Mouse (Mus musculus) lung, adult 2 months (tissue): ENCODE results near the gene Rdx. TPM values are rescaled to one million over a fixed set of nuclear protein-coding genes. Genes with fewer than 3 reads are reported as not detected.
A peak's percentile ranks its signal among the peaks of the same experiment; 100 is the strongest.
"Not testable (repeated sequence)": the region's sequence is repeated elsewhere in the genome, so short reads cannot be mapped to it uniquely, and the experiment has no call there.

Experiments
- DNase-seq: peaks from one replicate; pipeline ENCODE4 v3.0.0; 2022
- H3K4me1 ChIP-seq: fragments of 200-500 bp; 2 replicates; pipeline ENCODE4 v1.6.1; 2011; ENCODE audit warnings: low read length; ENCODE audit not compliant: control insufficient read depth, insufficient read depth
- H3K4me3 ChIP-seq: fragments of 200-500 bp; replicated peaks from 2 replicates; pipeline ENCODE3; 2011; ENCODE audit warnings: low read depth, mild to moderate bottlenecking, control low read depth, low read length; ENCODE audit errors: extremely low read depth
- CTCF ChIP-seq: fragments of 200-500 bp; IDR thresholded peaks from 2 replicates; pipeline ENCODE4 v1.5.1; 2011; ENCODE audit warnings: mild to moderate bottlenecking, low read length, control low read depth; ENCODE audit not compliant: insufficient read depth
- POLR2A ChIP-seq: fragments of 200-500 bp; IDR thresholded peaks from 2 replicates; pipeline ENCODE4 v1.6.1; 2011; ENCODE audit warnings: low read depth, mild to moderate bottlenecking, control low read depth, low read length, borderline replicate concordance; ENCODE audit errors: extremely low read depth
- WGBS: fragments of 180-500 bp; shearing (Covaris S2); methylation state at CpG from one replicate; pipeline ENCODE4 v1.1.7; 2018; 5-methylcytosine and 5-hydroxymethylcytosine counted together
- polyA plus RNA-seq: library from polyadenylated mRNA; depleted of rRNA; stranded (reverse); fragments of >200 nt; gene quantifications from 2 replicates; pipeline ENCODE4 v1.2.3, GENCODE M21; 2012

Gene Rdx
- polyA plus RNA-seq, 1 experiment = 41.7 TPM

DNA sequence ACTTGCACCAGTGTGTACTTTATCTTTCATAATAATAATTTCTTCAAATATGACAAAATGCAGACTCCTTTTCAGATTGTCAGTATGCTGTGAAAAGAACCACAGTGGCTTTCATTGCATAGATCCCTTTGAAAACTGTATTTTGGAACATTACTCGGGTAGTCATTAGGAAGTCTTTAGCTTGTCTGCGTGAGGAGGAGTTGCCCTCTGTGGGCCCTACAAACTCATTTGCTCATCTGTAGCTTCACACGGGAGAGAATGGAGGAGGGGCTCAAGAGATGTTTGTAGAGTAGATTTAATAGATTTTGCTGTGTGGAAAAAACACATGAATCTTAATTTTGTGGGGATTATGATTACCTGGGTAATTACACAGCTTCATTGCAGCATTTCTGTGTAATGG is 2.6 kb downstream of the Rdx start:
- no peak for DNase-seq
- WGBS = 1% methylated on average over 3 of the region's 3 CpGs
- H3K4me3 ChIP-seq = peak overlapping the region; percentile 96
- TF ChIP-seq CTCF (no peak), POLR2A (no peak)
- peaks cover 14% of the 10 kb centered on the region for H3K4me1 ChIP-seq

DNA sequence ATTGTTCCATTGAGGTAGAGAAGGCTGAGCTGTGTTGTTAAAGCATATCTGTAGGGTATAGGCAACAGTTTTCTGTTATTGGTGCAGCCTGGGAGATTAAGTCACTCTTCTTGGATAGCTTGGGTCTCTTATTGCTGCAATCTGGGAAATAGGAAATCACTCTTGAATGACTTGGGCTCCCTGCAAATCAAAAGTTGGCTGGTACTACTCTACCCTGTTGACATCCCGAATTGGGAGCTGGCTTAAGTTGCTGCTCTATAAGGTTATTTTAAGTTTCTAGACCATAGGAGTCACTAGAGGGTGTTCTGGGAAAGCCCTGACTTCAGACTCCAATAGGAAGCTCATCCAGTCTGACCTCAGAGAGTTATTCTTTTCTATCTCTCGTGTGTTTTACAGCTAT is 3.4 kb downstream of the Rdx start:
- H3K4me3 ChIP-seq = peak overlapping the region; percentile 28

DNA sequence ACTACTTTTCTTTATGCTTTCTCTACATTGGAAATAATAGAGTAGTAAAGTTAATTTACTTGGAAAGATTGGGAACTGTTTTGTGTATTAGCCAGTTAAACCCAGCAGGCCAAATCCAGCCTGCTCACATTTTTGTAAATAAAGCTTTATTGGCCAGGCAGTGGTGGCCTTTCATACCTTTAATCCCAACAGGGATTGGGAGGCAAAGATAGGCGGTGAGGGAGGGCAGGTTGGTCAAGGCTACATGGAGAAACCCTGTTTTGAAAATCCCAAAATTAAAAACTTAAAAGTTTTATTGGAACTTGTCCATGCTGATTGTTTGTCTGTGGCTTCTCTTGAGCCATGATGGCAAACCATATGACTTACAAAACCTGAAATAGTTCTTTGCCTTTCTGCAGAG is 5.2 kb downstream of the Rdx start:
- Histone ChIP-seq H3K4me3 (no peak overlapping the region), H3K4me1 (peaks cover 16% of the 10 kb centered on the region)
- DNase-seq = no peak
- WGBS = 58% methylated on average over 1 of the region's 1 CpGs
- TF ChIP-seq CTCF = no peak
- TF ChIP-seq POLR2A = no peak

More for the DNA sequence above, 3.4 kb downstream of the Rdx start:
- TF ChIP-seq POLR2A = no peak
- TF ChIP-seq CTCF = no peak
- H3K4me1 ChIP-seq = peaks cover 17% of the 10 kb centered on the region
- WGBS = 19% methylated on average over 2 of the region's 2 CpGs
- DNase-seq = no peak

DNA sequence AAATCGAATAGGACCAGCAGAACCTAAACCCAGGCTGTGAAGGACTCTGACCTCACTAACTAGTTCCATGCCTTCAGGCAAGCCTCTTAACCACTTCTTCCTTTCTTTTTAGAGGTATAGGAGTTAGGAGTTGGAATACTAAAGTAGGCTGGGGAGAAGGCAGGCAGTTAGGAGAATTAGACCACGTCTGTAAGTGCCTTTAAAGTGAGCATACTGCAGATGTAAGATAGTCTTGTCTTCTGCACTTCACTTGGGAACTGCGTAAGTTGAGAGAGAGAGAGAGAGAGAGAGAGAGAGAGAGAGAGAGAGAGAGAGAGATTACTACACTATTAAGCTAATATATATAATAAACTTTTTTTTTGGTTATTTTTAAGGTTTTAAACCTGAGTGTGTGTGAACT is 8.3 kb downstream of the Rdx start:
- DNase-seq = no peak
- 61% methylated on average over 3 of the region's 3 CpGs for WGBS
- Histone ChIP-seq H3K4me3 (no peak overlapping the region), H3K4me1 (peaks cover 16% of the 10 kb centered on the region)
- TF ChIP-seq CTCF (no peak), POLR2A (no peak)

DNA sequence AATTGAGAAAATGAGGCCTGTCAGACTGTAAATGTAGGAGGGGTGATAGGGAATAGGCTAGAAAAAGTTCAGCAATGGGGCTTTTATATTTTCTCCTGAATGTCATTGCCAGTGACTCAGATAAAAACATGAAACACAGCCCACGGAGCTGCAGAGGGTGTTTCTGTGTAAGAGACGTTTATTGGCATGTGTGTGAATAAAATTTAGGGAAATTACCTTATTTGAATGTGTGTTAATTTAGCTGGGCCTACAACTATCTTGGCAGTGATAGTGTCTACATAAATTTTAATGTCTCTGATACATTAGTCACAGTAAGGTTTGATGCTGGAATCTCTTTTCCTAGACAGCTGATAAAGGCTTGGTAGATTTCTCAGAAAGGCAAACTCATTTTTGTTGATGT is 12.8 kb downstream of the Rdx start:
- H3K4me1 ChIP-seq = peaks cover 18% of the 10 kb centered on the region
- TF ChIP-seq POLR2A (no peak), CTCF (no peak)
- WGBS = 21% methylated on average over 2 of the region's 2 CpGs
- DNase-seq = no peak
- no peak overlapping the region for H3K4me3 ChIP-seq

DNA sequence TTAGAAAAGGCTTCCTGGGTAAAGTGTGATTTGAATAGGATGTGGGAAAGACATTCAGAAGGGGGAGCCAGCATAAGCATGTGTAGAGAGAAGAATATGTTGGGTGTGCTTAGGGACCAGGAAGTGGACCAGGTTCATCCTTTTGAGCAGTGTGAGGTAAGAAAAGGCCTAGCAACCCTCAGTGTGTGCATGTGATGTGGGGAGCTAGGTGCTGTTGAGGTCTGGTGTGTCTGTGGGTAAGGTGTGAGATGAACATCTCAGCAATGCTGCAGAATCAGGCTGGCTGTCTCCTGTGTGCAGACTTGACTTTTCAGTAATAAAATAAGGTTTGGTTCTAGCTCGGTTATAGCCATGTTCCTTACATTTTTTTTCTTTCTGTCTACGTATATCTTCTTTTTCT is 23.1 kb downstream of the Rdx start:
- TF ChIP-seq CTCF = no peak
- TF ChIP-seq POLR2A = no peak
- no peak for DNase-seq
- 91% methylated on average over 2 of the region's 2 CpGs for WGBS
- Histone ChIP-seq H3K4me3 (no peak overlapping the region), H3K4me1 (no peaks in the 10 kb centered on the region)

DNA sequence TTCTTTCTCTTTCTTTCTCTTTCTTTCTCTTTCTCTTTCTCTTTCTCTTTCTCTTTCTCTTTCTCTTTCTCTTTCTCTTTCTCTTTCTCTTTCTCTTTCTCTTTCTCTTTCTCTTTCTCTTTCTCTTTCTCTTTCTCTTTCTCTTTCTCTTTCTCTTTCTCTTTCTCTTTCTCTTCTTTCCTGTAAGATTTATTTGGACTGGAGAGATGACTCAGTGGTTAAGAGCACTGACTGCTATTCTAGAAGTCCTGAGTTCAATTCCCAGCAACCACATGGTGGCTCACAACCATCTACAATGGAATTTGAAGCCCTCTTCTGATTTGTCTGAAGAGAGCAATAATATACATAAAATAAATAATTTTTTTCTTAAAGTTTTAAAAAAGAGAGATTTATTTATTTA is 24.4 kb downstream of the Rdx start:
- H3K4me1 ChIP-seq, DNase-seq, H3K4me3 ChIP-seq: not testable (repeated sequence)

DNA sequence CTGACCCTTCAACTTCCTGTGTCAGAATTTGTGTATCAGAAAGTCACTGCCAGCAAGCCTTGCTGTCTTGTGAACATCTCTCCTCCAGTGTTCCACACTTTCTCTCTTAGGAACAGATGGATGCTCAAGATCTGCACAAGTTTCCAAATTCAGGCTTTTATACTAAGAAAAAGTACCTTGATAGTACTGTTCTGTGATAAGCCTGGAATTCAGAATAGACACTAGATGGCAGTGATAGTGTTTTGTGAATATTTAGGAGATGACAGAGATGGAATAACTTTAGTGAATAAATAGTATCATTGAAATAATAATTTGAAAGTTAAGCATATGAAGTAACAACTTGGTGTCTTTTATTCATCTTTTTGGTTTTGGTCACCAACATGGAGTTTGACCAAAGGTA is 25.2 kb downstream of the Rdx start:
- no peaks in the 10 kb centered on the region; the same call in 1 of the 2 replicates for H3K4me1 ChIP-seq
- no peak for DNase-seq
- H3K4me3 ChIP-seq = no peak overlapping the region
- TF ChIP-seq CTCF (no peak), POLR2A (no peak)

DNA sequence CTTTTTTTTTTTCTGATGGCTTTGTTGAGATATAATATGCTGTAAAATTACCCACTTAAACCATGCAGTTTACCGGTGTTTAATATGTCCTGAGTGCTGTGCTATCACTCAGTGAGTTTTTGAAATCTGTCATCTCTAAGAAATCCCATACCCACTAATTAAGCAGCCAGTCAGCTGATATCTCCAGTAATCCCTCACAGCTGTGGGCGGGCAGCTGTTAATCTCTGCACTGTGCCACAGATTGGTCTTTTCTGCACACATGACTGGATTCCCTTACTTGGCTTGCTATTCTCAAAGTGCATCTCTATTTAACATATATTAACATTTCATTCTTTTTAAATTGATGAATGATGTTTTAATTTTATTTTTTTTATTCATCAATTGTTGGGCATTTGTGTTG is 29.1 kb downstream of the Rdx start:
- no peak overlapping the region for H3K4me3 ChIP-seq
- 88% methylated on average over 2 of the region's 2 CpGs for WGBS
- no peak for DNase-seq
- no peak for TF ChIP-seq CTCF
- no peaks in the 10 kb centered on the region; the same call in none of the 2 replicates for H3K4me1 ChIP-seq

DNA sequence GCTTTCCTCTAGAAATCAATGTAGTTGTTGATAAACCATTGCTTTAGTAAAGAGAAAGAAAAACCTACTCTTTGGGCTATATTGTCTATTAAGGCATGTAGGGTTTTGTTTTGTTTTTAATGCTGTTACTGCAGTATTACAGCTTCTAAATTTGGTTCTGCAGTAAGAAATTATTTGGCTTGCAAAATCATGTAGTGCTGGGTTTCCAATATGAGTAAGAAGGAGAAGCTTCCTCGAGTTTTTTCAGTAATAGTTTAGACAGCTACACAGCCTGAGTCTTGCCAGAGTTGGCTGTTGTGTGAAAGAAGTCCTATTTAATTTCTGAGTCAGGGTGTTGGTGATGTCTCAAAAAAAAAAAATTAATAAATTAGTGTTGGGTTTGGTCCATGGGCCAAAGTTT is 30.7 kb downstream of the Rdx start:
- 52% methylated on average over 1 of the region's 1 CpGs for WGBS
- no peak for DNase-seq
- TF ChIP-seq POLR2A = no peak
- TF ChIP-seq CTCF = no peak

DNA sequence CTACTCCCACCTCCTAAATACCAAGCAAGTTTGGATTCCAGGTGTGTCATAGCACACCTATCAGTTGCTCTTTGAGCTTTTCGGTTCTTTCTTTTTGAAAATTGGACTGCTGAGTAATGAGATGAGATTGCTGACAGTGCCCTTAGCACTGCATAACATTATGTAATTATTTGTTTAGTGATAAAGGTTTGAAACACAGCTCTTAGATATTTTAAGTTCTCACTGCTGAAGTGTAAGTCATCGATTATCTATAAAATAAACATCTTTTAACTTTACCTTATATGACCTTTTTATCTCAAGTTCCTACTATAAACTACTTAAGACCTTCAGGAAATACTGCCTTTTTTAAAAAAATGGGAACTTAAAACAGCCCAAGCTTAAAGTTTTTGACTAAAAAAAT is 35.0 kb downstream of the Rdx start:
- H3K4me1 ChIP-seq = no peaks in the 10 kb centered on the region; the same call in none of the 2 replicates
- TF ChIP-seq CTCF (no peak), POLR2A (no peak)
- 28% methylated on average over 2 of the region's 2 CpGs for WGBS

More for the DNA sequence above, 30.7 kb downstream of the Rdx start:
- no peaks in the 10 kb centered on the region; the same call in none of the 2 replicates for H3K4me1 ChIP-seq
- H3K4me3 ChIP-seq = no peak overlapping the region

DNA sequence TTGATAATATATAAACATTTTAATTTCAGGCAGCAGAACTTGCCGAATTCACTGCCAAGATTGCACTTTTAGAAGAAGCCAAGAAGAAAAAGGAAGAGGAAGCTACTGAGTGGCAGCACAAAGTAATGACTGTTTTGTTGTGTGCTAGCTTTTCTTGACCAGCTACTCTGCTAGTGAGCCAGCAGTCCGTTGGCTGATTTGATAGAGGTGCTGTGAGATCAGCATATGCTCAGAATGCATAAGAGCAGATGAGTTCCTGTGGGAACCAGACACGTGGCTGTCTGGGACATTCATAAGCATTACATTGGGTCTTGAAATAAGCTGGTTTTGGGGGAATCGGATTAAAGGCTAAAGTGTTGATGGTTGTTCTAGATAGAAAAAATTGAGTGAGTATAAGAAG is 35.4 kb downstream of the Rdx start:
- TF ChIP-seq CTCF (no peak), POLR2A (no peak)
- Histone ChIP-seq H3K4me3 (no peak overlapping the region), H3K4me1 (no peaks in the 10 kb centered on the region; the same call in 1 of the 2 replicates)
- DNase-seq = no peak
- 58% methylated on average over 4 of the region's 4 CpGs for WGBS

More for the DNA sequence above, 35.0 kb downstream of the Rdx start:
- DNase-seq = no peak
- H3K4me3 ChIP-seq = no peak overlapping the region
